Mouse (Mus musculus): Measurements from ENCODE around the gene Mpped1.

DNA sequence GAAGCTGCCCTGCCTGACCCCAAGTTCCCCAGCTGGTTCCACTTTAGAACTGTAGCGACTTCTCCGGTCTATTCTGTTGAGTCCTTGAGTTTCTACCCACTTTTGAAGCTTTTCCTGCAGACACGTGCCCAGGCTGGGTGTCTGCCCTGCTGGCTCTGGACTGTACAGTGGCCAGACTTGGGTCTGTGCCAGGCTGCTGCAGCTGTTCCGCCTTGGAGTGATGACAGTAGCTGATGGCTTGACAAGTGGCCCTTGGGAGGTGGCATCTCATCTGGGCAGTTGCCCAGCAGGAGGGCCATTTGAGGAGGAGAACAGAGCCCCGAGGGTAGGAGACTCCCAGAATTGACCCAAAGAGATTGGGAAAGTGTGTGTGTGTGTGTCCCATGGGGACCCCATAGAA lies 6.8 kb upstream of the Mpped1 start:
- no peak for TF ChIP-seq CTCF (IDR thresholded peaks at IDR 0.05; ENCODE audit: low read depth, low read length)
- no peak for TF ChIP-seq GATA1 (IDR thresholded peaks at IDR 0.05; ENCODE audit: borderline replicate concordance, low read length)
- TF ChIP-seq TAL1 (conservative IDR thresholded peaks at IDR 0.05; ENCODE audit: low read depth, low read length) = no peak
- no peak for TF ChIP-seq POLR2AphosphoS5 (IDR thresholded peaks at IDR 0.05; ENCODE audit: insufficient replicate concordance, low read depth, low read length)
- no peak for TF ChIP-seq GATA2 (IDR thresholded peaks at IDR 0.05; ENCODE audit: borderline replicate concordance, low read depth, low read length)
